Mouse (Mus musculus) gastrocnemius, adult 18-20 months (tissue): Measurements from ENCODE around the gene Cog7. TPM values are rescaled to one million over a fixed set of nuclear protein-coding genes. Genes with fewer than 3 reads are reported as not detected.

Experiments used
- DNase-seq: peaks from one replicate; pipeline ENCODE4 v3.0.0; 2021; ENCODE audit warnings: low spot score
- total RNA-seq, 2 experiments: library from RNA; stranded (reverse); gene quantifications; 2 replicates each; pipeline ENCODE4 v1.2.3; 2021

Gene Cog7
- total RNA-seq, 2 experiments from 2014 or later: 11.6 TPM

GRCm38 (mm10) chr7:121899940-121900339 lies 81.6 kb downstream of the Cog7 start:
- DNase-seq: no peak

- DNase-seq: no peak
These were observed 82.2 kb downstream of the Cog7 start for GRCm38 (mm10) chr7:121899311-121899710.

GRCm38 (mm10) chr7:121896689-121897088 lies 84.8 kb downstream of the Cog7 start:
- DNase-seq: no peak

GRCm38 (mm10) chr7:121890636-121891360 lies 90.7 kb downstream of the Cog7 start:
- DNase-seq: no peak

- no peak for DNase-seq
These were observed 101.3 kb downstream of the Cog7 start for GRCm38 (mm10) chr7:121880246-121880645.

GRCm38 (mm10) chr7:121874784-121875183 lies 106.7 kb downstream of the Cog7 start:
- DNase-seq: no peak

- DNase-seq: no peak
These were observed 107.5 kb downstream of the Cog7 start for GRCm38 (mm10) chr7:121873998-121874397.

GRCm38 (mm10) chr7:121871631-121872030 lies 109.9 kb downstream of the Cog7 start:
- no peak for DNase-seq

- DNase-seq: no peak
These were observed 116.5 kb downstream of the Cog7 start, which contains the start of gene Scnn1b for GRCm38 (mm10) chr7:121864858-121865585. Gene Scnn1b (plus strand): TSS chr7:121865038.

GRCm38 (mm10) chr7:121858939-121859338 lies 122.6 kb downstream of the Cog7 start:
- no peak for DNase-seq

GRCm38 (mm10) chr7:121857177-121857884 lies 124.2 kb downstream of the Cog7 start:
- no peak for DNase-seq

- DNase-seq: no peak
These were observed 132.9 kb downstream of the Cog7 start for GRCm38 (mm10) chr7:121848537-121849168.

GRCm38 (mm10) chr7:121845964-121846363 lies 135.5 kb downstream of the Cog7 start:
- DNase-seq: no peak

- DNase-seq: no peak
These were observed 139.3 kb downstream of the Cog7 start for GRCm38 (mm10) chr7:121842234-121842633.

GRCm38 (mm10) chr7:121840810-121841209 lies 140.7 kb downstream of the Cog7 start:
- DNase-seq: no peak

- no peak for DNase-seq
These were observed 144.7 kb downstream of the Cog7 start for GRCm38 (mm10) chr7:121836827-121837226.

GRCm38 (mm10) chr7:121835392-121835791 lies 146.1 kb downstream of the Cog7 start:
- no peak for DNase-seq
